Mouse (Mus musculus) ovary, postnatal 10 days (tissue): ENCODE data around the gene Clcn6.
A peak's percentile ranks its signal among the peaks of the same experiment; 100 is the strongest.

Experiments used
- DNase-seq: peaks from one replicate; pipeline ENCODE4 v3.0.0; 2022; ENCODE audit warnings: low spot score

The Clcn6 gene

DNA sequence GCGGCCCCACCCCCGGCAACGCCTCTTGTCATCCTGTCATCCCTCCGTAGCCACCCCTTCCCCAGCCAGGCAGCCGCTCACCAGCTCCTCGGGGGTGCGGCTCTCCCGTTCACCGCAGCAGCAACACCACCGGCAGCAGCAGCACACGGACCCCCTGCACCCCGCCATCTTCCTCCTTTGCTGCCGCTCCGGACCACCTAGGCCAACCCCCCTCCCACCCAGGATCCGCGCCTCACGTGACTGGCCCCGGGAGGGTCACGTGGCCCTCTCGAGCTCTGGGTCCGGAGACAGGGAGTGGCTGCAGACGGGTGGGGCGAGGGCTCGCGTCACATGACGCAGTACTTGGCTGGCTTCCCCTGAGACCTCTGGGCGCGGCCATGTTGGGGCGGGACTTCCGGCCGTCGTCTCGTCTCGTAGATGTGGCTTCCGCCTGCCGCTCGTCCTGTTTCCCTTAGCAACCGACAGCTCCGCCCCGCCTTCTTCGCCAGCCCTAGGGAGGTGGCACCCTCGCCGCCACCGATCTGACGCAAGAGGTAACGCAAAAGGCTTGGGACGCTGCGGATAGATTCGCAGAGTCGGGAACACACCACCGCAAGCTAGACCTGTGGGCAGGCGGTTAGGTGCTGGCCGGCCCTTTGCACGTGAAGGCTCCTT is at the start of gene Clcn6, which contains the start of gene Mthfr:
Gene Clcn6, minus strand, starts transcription at position 222 of the 654 bp plus-strand sequence.
Gene Mthfr, plus strand, starts transcription at position 478 of the 654 bp plus-strand sequence.
- peak; percentile 98 for DNase-seq

DNA sequence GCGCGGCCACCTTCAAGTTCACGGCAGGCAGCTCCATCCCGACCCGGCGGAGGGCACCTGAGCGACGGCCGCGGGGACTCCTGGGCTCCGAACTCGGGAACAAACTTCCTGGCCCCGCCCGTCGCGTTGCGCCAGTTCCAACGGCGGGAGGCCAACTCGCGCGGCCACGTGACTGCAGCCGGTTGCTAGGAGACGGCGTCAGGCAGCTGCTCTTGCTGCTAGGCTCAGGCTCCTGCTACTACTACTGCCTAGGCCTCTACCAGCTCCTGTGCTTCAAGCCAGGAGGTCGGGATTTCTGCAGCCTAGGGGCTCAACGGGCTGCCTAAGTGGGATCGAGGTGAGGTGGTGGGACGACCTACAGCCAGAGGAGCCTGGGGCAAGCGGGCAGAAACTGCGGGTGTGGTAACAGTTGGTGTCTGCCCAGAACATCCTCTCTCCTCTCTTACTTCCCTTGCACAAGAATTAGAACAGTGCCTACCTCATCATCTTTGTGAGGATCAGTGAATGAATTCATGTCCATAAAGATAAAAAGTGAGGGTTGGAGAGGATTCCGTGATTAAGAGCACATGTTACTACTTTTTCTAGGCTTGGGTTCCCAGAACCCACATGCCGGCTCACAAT is 49.4 kb upstream of the Clcn6 start, which contains the start of gene Agtrap:
Gene Agtrap, minus strand, starts transcription at position 125 of the 621 bp plus-strand sequence.
- DNase-seq = peak; percentile 94

DNA sequence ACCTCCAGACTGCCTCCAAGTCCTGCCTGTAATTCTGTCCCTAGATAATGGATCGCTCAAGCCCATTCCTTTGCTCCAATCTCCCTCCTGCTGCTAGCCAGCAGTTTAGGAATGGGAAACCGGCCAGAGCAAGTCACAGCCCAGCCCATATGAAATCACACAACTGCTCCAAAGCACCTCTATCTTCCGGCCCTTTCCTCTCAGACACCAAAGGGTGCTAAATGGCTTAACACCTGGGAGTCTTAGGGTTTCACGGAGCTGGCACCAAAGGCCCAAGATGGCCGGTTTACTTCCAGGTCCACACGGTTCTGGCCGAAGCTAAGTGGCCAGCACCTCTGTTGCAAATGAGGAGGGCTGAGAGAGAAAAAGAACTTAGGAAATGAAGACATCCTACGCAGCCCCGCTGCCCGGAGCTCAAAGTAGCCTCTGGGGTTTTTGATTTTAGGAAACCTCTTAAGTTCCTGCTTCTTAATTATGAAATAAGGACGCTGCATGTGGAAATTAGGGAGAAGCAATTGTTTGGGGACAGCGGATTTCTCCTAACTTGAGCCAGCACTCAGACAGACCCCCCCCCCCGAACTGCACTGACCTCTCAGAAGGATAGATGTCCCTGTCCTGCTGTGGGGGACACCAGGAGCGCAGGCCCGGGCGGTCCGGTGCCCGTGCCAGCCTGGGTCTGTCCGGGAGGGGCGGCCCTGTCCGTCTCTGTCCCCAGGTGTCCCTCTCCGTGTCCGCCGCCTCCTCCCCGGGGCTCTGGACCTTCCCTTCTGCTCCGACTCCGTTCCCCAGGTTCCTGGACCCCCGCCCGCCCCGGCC is 48.7 kb upstream of the Clcn6 start:
- no peak for DNase-seq

DNA sequence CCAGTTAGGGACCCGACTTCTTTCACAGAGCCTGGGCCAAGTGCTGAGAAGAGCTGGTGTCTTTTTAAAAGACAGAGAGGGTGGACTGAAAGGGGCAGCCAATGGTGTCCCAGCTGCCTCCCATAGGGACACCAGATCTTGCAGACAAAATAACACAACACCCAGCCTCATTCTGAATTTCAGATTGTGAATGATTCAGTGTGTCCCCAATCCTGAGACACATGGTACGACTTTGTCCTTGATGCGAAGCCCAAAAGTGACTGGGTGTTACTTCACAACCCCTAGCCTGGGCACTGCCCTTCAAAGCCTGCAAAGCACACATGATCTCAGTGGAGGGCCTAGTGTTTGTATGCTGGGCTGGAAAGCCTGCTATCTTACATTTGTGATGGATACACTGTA is 47.3 kb upstream of the Clcn6 start:
- DNase-seq = no peak

DNA sequence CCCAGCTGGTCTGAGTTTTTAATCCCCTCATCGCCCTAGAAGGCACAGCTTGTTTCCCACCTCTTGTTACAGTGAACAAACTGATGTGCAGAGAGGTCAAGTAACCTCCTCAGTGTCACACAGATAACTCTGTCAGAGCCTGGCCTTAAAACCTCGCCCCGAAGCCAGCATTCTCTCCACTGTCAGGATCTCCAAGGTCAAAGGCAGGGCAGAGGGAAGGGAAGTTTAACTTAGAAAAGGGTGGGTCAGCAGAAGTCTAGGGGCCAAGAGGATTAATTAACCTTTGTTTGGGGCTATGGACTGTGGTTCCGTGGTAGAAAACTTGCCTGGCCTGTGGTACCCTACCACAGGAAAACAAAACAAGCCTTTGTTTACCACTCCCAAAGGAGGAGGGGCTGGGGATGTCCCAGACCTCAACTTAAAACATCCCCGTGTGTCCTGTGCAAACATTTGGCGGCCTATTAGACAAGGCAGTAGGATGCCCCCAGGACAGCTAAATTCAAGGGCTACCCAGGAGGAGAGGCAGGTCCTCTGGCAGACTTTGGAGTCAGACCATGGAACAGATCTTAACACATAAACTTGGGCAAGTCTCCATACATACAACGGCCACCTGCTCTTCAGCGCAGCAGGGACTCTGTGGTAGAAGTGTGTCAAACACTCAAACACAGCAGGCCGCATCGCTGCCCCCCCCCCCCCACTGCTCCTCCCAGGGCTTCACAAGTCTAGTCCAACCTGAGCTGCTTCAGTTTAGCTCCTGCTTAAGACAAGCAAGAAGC is 46.7 kb upstream of the Clcn6 start:
- DNase-seq = no peak

DNA sequence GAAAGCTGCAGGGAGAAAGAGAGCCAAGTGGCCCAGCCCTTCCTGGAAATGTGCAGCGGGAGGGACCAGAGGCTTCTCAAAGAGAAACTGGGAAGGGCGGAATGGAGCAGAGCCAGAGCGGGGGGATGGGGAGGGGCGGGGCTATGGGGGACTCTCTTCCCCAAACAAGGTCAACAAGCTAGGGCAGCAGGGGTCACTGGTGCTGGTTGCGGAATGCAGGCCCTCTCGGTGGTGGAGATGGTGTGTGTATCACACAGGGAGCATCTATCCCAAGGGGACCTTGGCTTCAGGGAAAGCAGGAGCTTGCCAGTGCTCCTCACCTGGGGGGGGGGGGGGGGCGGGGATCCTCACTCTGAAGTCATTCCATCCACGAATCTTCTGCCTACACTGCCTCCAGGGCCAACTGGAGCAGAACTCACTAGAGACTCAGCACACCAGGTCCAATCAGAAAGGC is 45.7 kb upstream of the Clcn6 start:
- no peak for DNase-seq

DNA sequence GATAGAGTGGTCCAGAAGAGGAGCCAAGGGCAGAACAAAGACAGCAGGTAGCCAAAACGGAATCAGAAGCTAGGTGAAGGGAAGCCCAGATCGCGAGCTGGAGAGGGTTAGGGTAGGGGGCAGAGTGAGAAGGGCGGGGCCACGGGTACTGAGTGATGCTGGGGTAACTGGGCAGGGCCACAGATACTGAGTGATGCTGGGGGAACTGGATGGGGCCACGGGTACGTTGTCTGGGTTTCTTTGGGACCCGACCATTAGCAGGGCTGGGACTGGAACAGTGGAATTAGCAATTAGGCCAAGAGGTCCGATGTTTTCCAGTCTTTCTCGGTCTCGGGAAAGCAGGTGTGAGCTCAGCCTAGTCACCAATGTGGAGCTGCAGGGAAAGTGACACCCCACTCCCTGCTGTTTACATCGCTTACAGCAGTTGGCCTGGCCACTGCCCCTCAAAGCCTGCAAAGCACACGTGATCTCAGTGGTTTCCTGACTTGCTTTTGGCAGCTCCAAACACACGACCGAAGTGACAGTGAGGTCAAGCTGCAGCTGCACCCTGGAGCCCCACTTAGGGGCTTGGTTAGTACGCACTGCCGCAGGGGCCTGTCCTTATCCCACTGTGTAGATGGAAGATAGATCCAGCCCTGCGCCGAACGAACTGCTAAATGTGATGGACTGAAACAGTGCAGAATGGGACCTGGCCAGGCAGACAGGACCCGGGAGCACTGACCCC is 44.7 kb upstream of the Clcn6 start:
- DNase-seq = no peak

DNA sequence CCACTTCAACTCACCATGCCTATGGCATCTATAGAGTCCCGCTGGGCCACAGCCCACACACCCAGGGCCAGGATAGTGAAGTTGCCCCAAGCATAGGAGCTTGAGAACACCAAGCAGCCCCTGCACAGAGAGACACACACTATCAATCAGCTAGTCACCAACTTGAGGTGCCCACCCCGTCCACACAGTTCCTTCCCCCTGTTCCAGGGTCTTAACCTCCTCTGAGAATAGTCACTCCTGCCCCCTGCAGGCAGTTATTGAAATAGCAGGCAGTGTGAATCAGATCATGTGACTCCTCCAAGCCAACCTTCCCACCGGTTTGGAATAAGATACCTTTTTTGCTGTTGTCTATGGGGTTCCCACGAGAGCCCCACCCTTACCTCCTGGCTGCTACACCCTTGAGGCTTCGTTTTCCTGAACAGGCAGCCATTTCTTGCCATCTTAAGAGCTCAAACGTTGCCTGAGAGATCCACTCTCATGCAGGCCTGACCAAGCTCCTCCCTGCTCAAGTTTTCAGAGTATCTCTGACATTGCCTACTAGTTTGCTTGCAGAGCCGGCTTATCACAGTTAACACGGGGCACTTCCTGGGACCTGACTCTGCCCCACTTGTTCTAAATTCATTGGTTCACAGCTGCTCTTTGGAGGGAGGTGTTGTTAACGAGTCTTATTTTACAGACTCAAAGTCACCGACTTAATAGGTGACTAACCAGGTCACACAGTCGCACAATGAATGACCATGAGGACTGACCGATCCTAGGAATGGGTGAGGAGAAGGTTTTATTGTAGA is 43.8 kb upstream of the Clcn6 start:
- no peak for DNase-seq

DNA sequence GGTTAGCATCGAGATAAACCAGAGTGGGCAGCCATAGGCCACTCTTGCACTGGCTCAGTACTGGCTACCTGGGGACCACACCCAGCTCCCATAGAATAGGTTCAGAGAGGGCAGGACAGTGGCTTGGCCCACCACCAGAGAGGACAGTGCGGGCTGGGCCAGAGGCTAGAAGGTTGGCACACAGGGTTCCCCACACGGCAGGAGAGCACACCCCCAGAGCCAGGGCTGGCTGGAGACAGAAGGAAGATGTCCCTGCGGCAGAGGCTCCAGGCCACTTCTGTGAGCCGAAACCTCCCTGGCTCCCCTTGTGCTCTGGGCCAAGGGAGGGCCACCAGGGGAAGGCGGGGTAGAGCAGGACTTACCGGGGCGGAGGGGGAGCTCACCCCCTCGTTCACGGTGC is 42.6 kb upstream of the Clcn6 start:
- DNase-seq = no peak

DNA sequence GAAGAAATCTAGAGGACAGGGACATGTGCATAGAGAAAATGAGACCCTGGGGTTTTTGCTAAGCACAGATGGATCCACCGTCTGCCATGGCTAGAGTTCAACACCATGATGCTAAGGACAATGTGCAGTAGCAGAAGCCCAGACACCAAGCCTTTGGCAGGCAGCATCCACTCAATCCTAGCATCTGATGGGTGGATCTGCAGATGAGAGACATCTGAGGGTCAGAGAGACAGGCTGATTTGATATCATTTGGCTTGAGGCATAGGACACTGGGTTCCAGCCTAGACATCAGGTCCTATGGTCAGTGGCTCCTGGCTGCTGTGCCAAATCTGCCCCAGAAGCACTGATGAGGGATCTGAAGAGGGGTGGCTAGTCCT is 42.0 kb upstream of the Clcn6 start:
- no peak for DNase-seq

DNA sequence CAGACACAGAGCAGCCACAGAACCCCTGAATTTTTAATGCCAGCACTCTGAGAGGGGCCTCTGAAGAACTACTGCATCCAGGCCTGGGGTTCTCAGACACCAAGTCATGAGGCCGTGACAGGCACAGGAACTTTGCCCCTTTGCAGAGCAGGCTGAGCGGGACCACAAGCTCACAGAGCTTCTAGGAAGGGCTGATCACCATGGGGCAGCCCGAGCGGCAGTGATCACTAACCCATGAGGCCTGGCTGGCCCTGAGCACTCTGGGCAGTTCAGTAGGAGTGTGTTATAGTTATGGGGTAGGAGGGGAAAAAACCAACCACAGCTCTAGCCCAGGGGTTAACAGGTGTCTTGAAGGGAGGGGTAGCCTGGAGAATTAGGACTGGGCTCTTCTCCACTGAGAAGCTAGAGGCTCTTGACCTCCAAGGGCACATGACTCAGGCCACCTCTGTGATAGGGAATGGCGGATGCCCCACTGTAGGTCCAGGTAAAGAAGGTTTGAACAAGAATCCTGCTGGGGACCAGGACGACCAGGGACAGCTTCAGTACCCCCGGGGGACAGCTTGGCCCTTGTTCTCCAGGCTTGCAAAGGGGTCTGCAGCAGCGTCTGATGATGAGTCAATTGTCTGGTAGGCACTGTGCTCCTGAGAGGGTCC is 41.4 kb upstream of the Clcn6 start:
- no peak for DNase-seq

DNA sequence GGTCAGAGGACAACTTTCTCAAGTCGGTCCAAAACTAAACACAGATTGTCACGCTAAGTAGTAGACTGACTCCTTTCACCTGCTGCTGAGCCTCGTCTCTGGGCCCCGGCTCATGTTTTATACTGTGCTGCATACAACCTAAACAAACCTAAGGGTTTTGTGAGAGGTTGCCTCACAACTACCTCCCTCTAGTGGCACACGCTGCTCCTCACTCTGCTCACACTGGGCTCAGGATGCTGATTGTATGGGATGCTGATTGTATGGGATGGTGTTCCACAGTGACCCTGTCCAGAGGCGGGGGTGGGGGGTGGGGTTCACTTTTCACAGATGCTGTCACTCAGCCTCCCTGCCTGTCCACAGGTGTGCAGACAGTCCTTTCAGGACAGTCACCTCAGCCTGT is 40.6 kb upstream of the Clcn6 start:
- DNase-seq = no peak

DNA sequence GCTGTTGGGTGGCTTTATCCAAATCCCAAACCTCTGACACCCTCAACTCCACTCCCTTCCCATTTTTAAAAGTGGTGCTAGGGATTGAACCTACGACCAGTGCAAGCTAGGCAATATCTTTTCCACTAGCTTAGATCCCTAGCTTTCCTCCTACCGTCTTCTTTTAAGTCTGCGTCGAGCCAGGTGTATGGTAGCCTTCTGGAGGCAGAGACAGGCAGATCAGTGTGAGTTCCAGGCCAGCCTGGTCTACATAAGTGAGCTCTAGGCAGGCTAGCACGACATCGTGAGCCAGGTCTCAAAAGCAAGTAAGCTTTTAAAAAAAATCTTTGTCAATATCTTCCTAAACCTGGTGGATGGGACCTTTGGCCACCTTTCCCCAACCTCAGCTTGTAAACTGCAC is 37.3 kb upstream of the Clcn6 start:
- no peak for DNase-seq

DNA sequence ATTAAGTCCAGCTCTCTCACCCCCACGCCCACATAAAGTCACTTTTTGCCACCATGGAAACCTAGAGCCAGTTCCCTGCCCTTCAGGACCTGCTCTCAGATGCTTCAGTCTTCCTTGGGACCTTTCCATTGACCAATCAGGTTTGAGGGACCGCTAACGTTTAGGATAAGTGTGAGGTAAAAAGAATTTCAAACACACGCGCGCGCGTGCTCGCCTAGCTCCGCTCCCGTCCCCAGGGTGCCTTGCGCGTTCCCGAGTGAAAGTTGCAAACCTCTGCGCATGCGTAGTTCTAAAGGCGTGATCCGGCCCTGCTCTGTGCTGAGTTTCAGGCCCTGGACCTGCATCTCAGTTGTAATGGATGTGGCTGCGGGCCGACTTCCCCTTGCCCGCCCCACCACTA is 36.6 kb upstream of the Clcn6 start:
- peak; percentile 35 for DNase-seq

DNA sequence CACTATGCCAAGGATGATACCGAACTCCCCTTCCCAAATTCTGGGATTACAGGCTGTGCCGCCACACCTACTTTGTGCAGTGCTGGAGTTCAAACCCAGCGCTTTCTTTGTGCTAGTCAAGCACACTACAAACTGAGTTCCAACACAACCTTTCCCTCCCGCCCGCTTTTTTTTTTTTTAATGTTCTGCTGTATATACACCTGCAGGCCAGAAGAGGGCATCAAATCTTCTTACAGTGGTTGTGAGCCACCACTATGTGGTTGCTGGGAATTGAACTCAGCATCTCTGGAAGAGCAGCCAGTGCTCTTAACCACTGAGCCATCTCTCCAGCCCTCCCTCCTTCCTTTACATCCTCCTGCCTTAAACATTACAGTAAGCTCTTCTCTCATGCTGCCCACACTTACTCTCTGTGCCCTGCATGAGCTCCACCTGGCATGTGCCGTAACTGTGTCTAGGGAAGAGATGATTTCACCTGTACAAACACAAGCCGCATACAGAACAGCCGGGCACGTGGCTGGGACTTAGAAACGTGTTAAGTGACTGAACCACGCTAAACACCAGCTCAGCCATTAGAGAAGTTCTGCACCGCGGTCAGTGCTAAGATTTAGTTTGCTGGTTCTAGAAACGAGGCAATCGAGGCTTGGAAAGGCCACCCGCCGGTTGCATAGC is 36.0 kb upstream of the Clcn6 start:
- no peak for DNase-seq

DNA sequence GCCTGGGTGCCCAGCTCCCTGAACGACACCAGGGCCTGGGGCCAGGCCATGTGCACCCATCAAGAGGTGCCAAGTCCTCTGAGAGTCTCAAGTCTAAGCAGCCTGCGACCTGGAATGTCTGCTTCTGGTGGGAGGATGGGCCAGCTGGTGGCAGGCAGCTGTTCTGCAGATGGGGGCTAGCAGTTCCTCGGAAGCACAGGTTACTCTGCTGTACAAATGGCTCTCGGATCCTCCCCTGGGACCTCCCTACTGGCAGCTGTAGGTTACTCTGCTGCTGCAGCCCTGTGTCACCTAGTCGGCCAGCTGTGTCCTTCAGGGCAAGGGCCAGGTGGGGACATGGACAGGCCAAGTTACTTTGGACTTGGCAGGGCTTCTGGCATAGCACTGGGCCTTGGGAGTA is 32.9 kb upstream of the Clcn6 start:
- no peak for DNase-seq

DNA sequence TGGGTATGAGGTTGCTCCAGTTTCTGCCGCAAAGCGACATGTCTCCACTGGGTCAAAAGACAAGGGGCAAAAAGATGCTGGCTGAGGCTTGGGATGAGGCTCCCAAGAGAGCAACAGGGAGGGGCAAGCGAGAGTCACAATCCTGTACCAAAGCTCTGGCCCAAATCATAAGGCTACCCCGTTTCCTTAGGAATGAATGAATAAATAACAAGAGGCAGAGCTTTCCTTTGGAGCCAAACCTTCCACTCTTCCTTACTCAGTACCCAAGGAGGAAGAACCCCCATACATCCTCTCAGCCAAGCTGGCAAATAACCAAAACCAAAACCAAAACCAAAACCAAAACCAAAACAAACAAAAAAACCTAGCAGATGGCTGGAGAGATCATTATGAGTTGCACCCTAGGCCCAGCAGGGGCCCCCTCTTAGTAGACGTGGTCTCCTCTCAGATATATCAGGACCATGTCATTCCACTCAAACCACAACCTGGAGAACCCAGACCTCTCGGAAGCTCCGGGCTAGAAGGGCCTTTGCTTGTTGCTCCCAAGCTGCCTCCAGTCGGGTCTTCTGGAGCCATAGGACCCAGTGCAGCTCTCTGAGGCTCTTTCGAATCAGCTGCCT is 31.1 kb upstream of the Clcn6 start:
- DNase-seq = no peak

DNA sequence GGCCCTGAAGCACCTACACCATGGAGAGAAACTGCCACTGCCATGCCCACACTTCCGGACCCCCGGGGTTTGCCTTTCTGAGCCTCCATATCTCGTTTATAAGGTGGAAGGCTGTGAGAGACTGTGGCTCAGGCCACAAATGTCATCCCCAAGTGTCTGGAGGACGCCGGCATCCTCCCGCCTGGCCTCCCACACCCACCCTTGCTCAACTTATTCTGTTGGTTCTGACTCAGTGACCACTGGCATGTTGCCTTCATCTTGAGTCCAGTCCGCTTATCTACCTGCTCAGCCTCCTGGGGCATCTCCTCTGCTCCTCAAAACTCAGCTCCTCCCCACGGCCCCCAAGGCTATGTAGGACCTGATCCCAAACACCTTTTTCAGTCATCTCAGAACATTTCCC is 28.7 kb upstream of the Clcn6 start:
- no peak for DNase-seq

DNA sequence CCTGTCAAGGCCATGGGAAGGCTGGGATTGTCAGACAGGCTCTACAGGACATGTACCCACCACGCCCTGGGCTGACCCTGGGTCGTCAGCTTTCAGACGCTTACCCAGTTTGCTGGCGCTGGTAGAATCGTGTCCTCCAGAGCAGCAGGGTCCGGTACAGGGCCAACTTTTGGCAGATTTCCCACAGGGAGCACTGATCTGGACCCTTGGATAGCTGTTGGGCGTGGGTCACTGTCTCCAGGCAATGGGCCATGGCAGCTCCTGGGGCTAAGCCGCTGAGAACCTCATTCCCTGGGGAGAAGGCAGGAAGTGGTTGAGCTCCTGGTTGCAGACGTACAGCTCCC is 27.8 kb upstream of the Clcn6 start:
- DNase-seq = no peak
